In the genomic region with DNA sequence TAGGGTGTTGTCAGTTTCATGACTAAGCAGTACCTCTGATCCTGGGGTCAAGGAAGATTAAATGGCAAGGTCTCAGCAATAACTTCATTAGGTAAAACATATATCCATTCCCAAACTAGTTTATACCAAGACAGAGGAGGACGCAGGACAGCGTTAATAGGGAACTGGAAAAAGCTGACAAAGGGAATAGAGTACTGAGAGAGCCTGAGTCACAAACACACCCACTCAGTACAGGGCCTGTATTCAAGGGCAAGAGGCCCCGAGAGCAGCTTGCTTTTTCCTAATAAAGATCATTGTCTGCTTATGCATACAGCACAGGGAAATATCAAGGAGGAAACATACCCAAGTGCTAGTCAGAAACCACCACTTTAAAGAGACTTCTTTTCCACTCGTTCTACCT, we compare ENCODE assay signal across 28 mouse cellular contexts.
DNase-seq lines count a peak whose midpoint lies in the region; ATAC-seq and TF ChIP-seq lines count a peak whose summit lies in the region.
"Had no signal": no experiment of that assay in that cellular context is flagged by ENCODE, and none has a peak within 500 bp of the region (broad histone marks: within the 10 kb centered on the region; RNA-seq: fewer than 3 reads in every experiment).

No protein-coding gene starts in this region.

- no peaks in the 10 kb centered on the region for H3K27me3 ChIP-seq in liver, adult 2 months (ENCODE audit: control insufficient read depth, insufficient read depth, low read length)
- H3K27me3 ChIP-seq in midbrain, embryonic 11.5 days (ENCODE audit: control insufficient read depth, insufficient read depth, low read length), result peaks cover 11% of the 10 kb centered on the region

- no peaks in the 10 kb centered on the region for H3K4me1 ChIP-seq in liver, adult 2 months (ENCODE audit: control insufficient read depth, insufficient read depth, low read length)
- H3K4me1 ChIP-seq in midbrain, embryonic 11.5 days (ENCODE audit: control insufficient read depth, insufficient read depth, low read length), result no peaks in the 10 kb centered on the region
- H3K4me1 ChIP-seq: forebrain, embryonic 13.5 days; hindbrain, embryonic 12.5 days; limb, embryonic 12.5 days; liver, embryonic 13.5 days; neural tube, embryonic 13.5 days had no signal

- no peaks in the 10 kb centered on the region for H3K9me3 ChIP-seq in midbrain, embryonic 11.5 days (ENCODE audit: control insufficient read depth, low read length)
- H3K9me3 ChIP-seq: embryonic facial prominence, embryonic 13.5 days; forebrain, embryonic 13.5 days; hindbrain, embryonic 12.5 days; limb, embryonic 12.5 days; liver, embryonic 13.5 days; neural tube, embryonic 13.5 days had no signal

- H3K4me3 ChIP-seq in liver, adult 2 months (ENCODE audit: insufficient read depth, low read depth, low read length), result no peak overlapping the region
- no peak overlapping the region for H3K4me3 ChIP-seq in midbrain, embryonic 11.5 days (ENCODE audit: low read depth, low read length)
- H3K4me3 ChIP-seq: embryonic facial prominence, embryonic 13.5 days; forebrain, embryonic 13.5 days; hindbrain, embryonic 12.5 days; layer of hippocampus, adult 2 months; limb, embryonic 12.5 days; liver, embryonic 13.5 days; myocyte; neural tube, embryonic 13.5 days had no signal

- H3K79me2 ChIP-seq in liver, adult 2 months (ENCODE audit: control insufficient read depth, insufficient read depth, low read length), result no peaks in the 10 kb centered on the region

- DNase-seq in liver, adult 2 months (ENCODE audit: extremely low read depth, low read depth, low spot score), result peak; percentile 3
- DNase-seq in liver (no peak), NIH3T3 (ENCODE audit: low read depth) (peak; percentile 18)
- DNase-seq in right cerebral cortex, postnatal 4 days, result no peak
- no peak for DNase-seq in midbrain, embryonic 11.5 days (ENCODE audit: low spot score, missing footprints)
- DNase-seq in spleen, postnatal 4 days (ENCODE audit: low spot score in 2 of 2), result no peak
- DNase-seq: cerebellum, adult 18-20 months; cerebellum, postnatal 25 days; kidney, adult 8-10 months; kidney, postnatal 10 days; layer of hippocampus, postnatal 36 days; liver, embryonic 13.5 days; lung, adult 2 months; lung, postnatal 36 days; retina, postnatal 1 day; right cerebral cortex, postnatal 25 days; thymus, postnatal 14 days had no signal

- 78% methylated on average over 4 of the region's 4 CpGs for WGBS in liver, adult 2 months
- 88% methylated on average over 4 of the region's 4 CpGs for WGBS in midbrain, embryonic 11.5 days

- no peak for TF ChIP-seq CTCF in liver, adult 2 months (IDR thresholded peaks at IDR 0.05; ENCODE audit: low read depth, low read length)

- H3K27ac ChIP-seq in liver, adult 2 months (replicated peaks; ENCODE audit: insufficient read depth, low read depth, low read length), result no peak overlapping the region
- no peak overlapping the region for H3K27ac ChIP-seq in midbrain, embryonic 11.5 days (ENCODE audit: low read depth, low read length)
- H3K27ac ChIP-seq: embryonic facial prominence, embryonic 13.5 days; forebrain, embryonic 13.5 days; hindbrain, embryonic 12.5 days; layer of hippocampus, adult 2 months; limb, embryonic 12.5 days; liver, embryonic 13.5 days; neural tube, embryonic 13.5 days had no signal

- no peak overlapping the region for H3K4me2 ChIP-seq in midbrain, embryonic 11.5 days
- H3K4me2 ChIP-seq: embryonic facial prominence, embryonic 13.5 days; forebrain, embryonic 13.5 days; hindbrain, embryonic 12.5 days; limb, embryonic 12.5 days; liver, embryonic 13.5 days; neural tube, embryonic 13.5 days had no signal

- H3K36me3 ChIP-seq in liver, adult 2 months (ENCODE audit: control insufficient read depth, insufficient read depth, low read length), result no peaks in the 10 kb centered on the region
- no peaks in the 10 kb centered on the region for H3K36me3 ChIP-seq in midbrain, embryonic 11.5 days (ENCODE audit: control insufficient read depth, insufficient read depth, low read length)
- H3K36me3 ChIP-seq: embryonic facial prominence, embryonic 13.5 days; hindbrain, embryonic 12.5 days; limb, embryonic 12.5 days; liver, embryonic 13.5 days; neural tube, embryonic 13.5 days had no signal

- no peak overlapping the region for H3K9ac ChIP-seq in liver, adult 2 months (ENCODE audit: low read depth, low read length)
- H3K9ac ChIP-seq in midbrain, embryonic 11.5 days (ENCODE audit: low read length), result no peak overlapping the region
- H3K9ac ChIP-seq: embryonic facial prominence, embryonic 13.5 days; forebrain, embryonic 13.5 days; hindbrain, embryonic 12.5 days; limb, embryonic 12.5 days; liver, embryonic 13.5 days; neural tube, embryonic 13.5 days had no signal

- TF ChIP-seq POLR2A in liver, adult 2 months (IDR thresholded peaks at IDR 0.05; ENCODE audit: extremely low read depth, insufficient read depth, low read length), result no peak

- ATAC-seq in granulocyte monocyte progenitor cell, adult 5-6 weeks (replicated peaks; ENCODE audit: poor library complexity, severe bottlenecking), result 0 out of 2 replicates have a peak, but pooled peaks have one; percentile 15
- ATAC-seq in midbrain, embryonic 11.5 days (ENCODE audit: low FRiP score), result no peak
- ATAC-seq: CD4-positive, CD25-positive, alpha-beta regulatory T cell, adult 4 months; forebrain, embryonic 13.5 days; midbrain, embryonic 16.5 days; Patski had no signal

Comparison
In these comparisons a context has a peak if more than half of its experiments do, and no peak if none do; other contexts are left out.
1. DNase-seq: peak in liver, adult 2 months (single experiment) and NIH3T3 (single experiment); none in liver (single experiment), right cerebral cortex, postnatal 4 days (single experiment), midbrain, embryonic 11.5 days (single experiment) and spleen, postnatal 4 days (0 of 2).